Mouse (Mus musculus) G1E (cell line): Measurements from ENCODE around the gene Btg1. TPM values are rescaled to one million over a fixed set of nuclear protein-coding genes. Genes with fewer than 3 reads are reported as not detected.

Source experiments
- ATAC-seq: 2 replicates; pipeline ENCODE4 v1.8.0; 2016; ENCODE audit warnings: mild to moderate bottlenecking; ENCODE audit not compliant: insufficient number of reproducible peaks, poor library complexity, low FRiP score, severe bottlenecking; ENCODE audit errors: extremely low read depth
- DNase-seq: peaks from one replicate; pipeline ENCODE4 v3.0.0; 2012; ENCODE audit warnings: low spot score
- H3K27me3 ChIP-seq: 2 replicates; pipeline ENCODE4 v1.6.1; 2012; ENCODE audit warnings: mild to moderate bottlenecking, low read length, inconsistent platforms; ENCODE audit not compliant: insufficient read depth
- H3K36me3 ChIP-seq: replicated peaks from 2 replicates; pipeline ENCODE3; 2012; ENCODE audit warnings: mild to moderate bottlenecking, inconsistent platforms
- H3K4me1 ChIP-seq: 2 replicates; pipeline ENCODE4 v1.6.1; 2012; ENCODE audit warnings: low read depth, low read length, inconsistent platforms, mixed read lengths; ENCODE audit not compliant: insufficient read depth
- H3K4me3 ChIP-seq: 2 replicates; pipeline ENCODE4 v1.5.1; 2012; ENCODE audit warnings: low read depth, mild to moderate bottlenecking, inconsistent platforms, low read length, moderate library complexity, mixed read lengths
- H3K9me3 ChIP-seq: replicated peaks from 2 replicates; pipeline ENCODE4 v1.6.1; 2012; ENCODE audit warnings: inconsistent platforms
- CTCF ChIP-seq: IDR thresholded peaks from 2 replicates; pipeline ENCODE4 v1.5.1; 2012; ENCODE audit warnings: low read depth, low read length, inconsistent platforms, mixed read lengths
- GATA1 ChIP-seq: IDR thresholded peaks from 2 replicates; pipeline ENCODE4 v1.6.1; 2012; ENCODE audit warnings: borderline replicate concordance, low read length, inconsistent platforms, mixed read lengths
- GATA2 ChIP-seq: IDR thresholded peaks from 2 replicates; pipeline ENCODE4 v1.6.1; 2012; ENCODE audit warnings: low read depth, low read length, inconsistent platforms, borderline replicate concordance
- POLR2AphosphoS5 ChIP-seq: IDR thresholded peaks from 2 replicates; pipeline ENCODE4 v1.6.1; 2012; ENCODE audit warnings: low read depth, low read length, inconsistent platforms; ENCODE audit not compliant: insufficient replicate concordance
- TAL1 ChIP-seq: conservative IDR thresholded peaks from 2 replicates; pipeline ENCODE4 v1.6.1; 2012; ENCODE audit warnings: low read depth, low read length, inconsistent platforms, mixed read lengths
- polyA plus RNA-seq: library from polyadenylated mRNA; stranded (reverse); fragments of >175 nt; gene quantifications from 2 replicates; pipeline ENCODE4 v1.2.3, GENCODE M21; 2012
- total RNA-seq, 2 experiments: library from RNA; stranded (forward) in 1 of 2; stranded (reverse) in 1 of 2; fragments of 200-1000 nt in 1 of 2; fragments of >200 nt in 1 of 2; fragmentation: Nextera tagmentation in 1 of 2; gene quantifications; 2 replicates each; pipeline ENCODE4 v1.2.3; 2014 to 2017

Gene Btg1
- total and polyA plus RNA-seq, 3 experiments: 8.0 to 19.4 (median 11.0) TPM

DNA sequence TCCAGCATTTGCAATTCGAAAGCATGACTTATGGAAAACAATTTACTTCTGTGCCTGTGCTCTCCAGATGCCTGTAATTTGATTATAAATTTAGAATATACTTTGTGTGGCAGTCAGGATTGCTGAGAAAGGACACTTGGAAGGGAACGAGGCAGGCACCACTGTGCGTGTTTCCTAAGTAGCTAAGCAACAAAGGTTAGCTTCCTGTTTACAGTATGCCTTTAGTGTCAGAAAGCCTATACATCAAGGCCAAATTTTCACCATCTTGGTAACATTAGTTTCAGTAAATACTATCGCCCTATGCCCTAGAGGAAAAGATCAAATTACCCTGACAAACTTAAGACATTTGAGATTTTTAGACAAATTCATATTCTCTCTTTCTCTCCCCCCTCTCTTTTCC is 37.4 kb upstream of the Btg1 start:
- DNase-seq (no peak), ATAC-seq (no peak)
- no peak overlapping the region for H3K4me3 ChIP-seq
- no peaks in the 10 kb centered on the region for H3K4me1 ChIP-seq
- H3K9me3 ChIP-seq: peaks cover 7% of the 10 kb centered on the region; the same call in 1 of the 2 replicates
- H3K27me3 ChIP-seq: no peaks in the 10 kb centered on the region
- no peaks in the 10 kb centered on the region for H3K36me3 ChIP-seq
- TF ChIP-seq GATA2: no peak
- no peak for TF ChIP-seq CTCF
- no peak for TF ChIP-seq TAL1
- no peak for TF ChIP-seq POLR2AphosphoS5
- TF ChIP-seq GATA1: no peak

DNA sequence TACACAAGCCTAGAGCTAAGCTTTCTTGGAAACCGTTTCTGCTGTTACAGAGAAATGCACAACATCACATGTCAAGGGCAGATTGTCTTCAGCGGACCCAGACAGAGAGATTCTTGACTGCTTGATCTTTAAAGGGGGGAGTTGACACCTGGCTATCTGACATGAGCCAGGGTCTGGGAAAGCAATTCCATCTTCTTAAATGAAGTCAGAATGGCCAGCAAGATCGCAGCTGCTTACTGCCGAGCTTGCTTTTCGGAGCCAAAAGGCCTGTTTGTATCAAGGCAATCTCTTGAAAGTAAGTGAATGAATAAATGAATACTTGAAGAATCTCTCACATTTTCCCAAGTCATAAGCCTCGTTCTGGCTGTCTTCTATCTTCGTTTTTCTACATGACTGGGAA is 36.6 kb upstream of the Btg1 start:
- TF ChIP-seq GATA2 (no peak), TAL1 (no peak), GATA1 (no peak)
- no peak for ATAC-seq
- Histone ChIP-seq H3K4me3 (no peak overlapping the region), H3K4me1 (no peaks in the 10 kb centered on the region), H3K27me3 (no peaks in the 10 kb centered on the region), H3K36me3 (no peaks in the 10 kb centered on the region), H3K9me3 (peaks cover 4% of the 10 kb centered on the region; the same call in 1 of the 2 replicates)
- DNase-seq: no peak

DNA sequence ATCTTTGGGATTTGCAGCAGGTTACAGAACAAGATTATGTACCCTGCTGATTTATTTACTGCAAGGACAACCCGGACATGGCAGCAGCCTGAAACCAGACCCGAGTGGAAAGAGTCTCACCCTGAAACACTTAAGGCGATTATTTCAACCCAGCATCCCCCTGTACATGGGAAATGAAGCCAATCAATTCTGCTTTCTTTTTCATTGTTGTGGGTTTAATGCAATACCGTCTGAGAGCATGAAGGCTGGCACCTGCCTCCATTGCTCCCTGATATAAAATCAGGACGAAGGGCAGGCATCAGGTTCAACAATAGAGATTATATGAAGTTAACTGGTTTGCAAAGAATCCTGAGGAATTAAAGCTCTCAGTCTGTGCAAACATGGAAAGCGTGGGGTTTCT is 35.6 kb upstream of the Btg1 start:
- Histone ChIP-seq H3K9me3 (peaks cover 4% of the 10 kb centered on the region; the same call in 1 of the 2 replicates), H3K36me3 (no peaks in the 10 kb centered on the region), H3K4me1 (no peaks in the 10 kb centered on the region), H3K27me3 (no peaks in the 10 kb centered on the region), H3K4me3 (no peak overlapping the region)
- DNase-seq (no peak), ATAC-seq (no peak)
- no peak for TF ChIP-seq TAL1
- TF ChIP-seq GATA2: no peak

DNA sequence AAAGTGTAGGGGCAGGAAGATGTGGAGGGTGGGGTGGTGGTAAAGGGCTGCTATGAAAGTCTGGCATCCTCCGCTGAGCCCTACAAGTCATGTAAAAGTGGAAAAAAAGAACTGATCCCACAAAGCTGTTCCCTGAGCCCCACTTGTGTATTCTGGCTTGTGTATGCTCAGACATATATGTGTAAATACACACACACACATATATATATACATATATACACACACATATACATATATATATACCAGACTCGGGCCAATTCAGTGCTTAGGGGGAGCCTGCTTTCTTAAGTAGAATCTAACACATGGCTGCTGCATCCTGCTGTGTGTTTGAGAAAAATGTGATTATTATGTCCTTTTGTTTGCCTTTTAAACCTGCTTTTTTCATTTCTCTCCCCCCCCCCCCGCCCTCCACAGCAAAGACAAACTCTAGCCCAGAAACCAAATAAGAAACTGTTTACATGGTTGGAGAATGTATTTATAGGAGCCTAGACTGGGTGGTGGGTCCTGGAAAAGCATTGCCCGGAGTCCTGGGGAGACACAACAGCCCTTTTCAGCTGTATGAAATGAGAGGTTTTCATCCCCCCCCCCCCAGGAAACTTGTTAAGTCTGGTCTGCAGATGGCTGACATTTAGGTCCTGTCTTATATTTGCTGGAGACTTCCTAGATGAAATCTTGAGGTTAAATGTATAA is 30.5 kb upstream of the Btg1 start:
- ATAC-seq (no peak), DNase-seq (no peak)
- no peaks in the 10 kb centered on the region for H3K27me3 ChIP-seq
- no peaks in the 10 kb centered on the region for H3K36me3 ChIP-seq
- no peaks in the 10 kb centered on the region for H3K4me1 ChIP-seq
- H3K4me3 ChIP-seq: no peak overlapping the region
- TF ChIP-seq POLR2AphosphoS5 (no peak), GATA1 (no peak), TAL1 (no peak), CTCF (no peak), GATA2 (no peak)
- peaks cover 8% of the 10 kb centered on the region; the same call in 1 of the 2 replicates for H3K9me3 ChIP-seq

DNA sequence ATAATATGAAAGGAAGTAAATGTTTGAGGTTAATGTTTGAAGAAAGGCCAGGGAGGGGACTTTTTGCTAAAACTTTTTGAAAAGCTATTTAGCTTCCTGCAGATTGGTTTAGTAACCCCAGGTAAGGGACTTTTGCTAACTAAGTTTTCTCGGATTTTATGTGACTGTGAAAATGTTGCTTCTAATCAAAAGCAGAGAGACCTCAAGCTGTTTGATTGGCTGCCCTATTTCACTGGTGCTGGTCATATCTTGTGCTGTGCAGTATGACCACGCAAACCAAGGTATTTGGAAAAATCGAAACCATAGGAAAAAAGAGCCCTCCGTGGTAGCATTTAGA is 30.0 kb upstream of the Btg1 start:
- ATAC-seq (no peak), DNase-seq (no peak)
- H3K27me3 ChIP-seq: no peaks in the 10 kb centered on the region
- no peak overlapping the region for H3K4me3 ChIP-seq
- H3K36me3 ChIP-seq: no peaks in the 10 kb centered on the region
- TF ChIP-seq GATA2 (no peak), TAL1 (no peak), CTCF (no peak), POLR2AphosphoS5 (no peak), GATA1 (no peak)
- no peaks in the 10 kb centered on the region for H3K4me1 ChIP-seq
- peaks cover 11% of the 10 kb centered on the region; the same call in 1 of the 2 replicates for H3K9me3 ChIP-seq

DNA sequence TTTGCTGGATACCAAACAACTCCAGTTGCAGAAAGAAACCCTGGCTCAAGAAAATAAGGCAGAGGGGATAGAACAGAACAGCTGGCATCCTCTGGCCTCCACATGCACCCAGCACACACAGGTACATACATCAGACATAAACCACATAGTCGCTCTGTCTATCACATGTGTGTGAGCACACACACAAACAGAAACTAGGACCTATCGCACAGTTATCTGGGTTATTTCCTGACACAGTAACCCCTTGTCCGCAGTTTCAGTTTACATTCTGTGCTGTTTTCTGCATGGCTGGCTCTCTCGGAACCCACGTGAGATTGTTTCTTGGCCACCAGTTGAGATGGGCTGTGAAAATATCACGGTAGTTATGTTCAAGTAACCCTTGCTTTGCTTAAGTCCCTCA is 28.6 kb upstream of the Btg1 start:
- TF ChIP-seq POLR2AphosphoS5: no peak
- Histone ChIP-seq H3K4me3 (no peak overlapping the region), H3K36me3 (no peaks in the 10 kb centered on the region), H3K4me1 (no peaks in the 10 kb centered on the region), H3K9me3 (peaks cover 13% of the 10 kb centered on the region; the same call in 1 of the 2 replicates), H3K27me3 (no peaks in the 10 kb centered on the region)
- no peak for ATAC-seq
- no peak for DNase-seq

DNA sequence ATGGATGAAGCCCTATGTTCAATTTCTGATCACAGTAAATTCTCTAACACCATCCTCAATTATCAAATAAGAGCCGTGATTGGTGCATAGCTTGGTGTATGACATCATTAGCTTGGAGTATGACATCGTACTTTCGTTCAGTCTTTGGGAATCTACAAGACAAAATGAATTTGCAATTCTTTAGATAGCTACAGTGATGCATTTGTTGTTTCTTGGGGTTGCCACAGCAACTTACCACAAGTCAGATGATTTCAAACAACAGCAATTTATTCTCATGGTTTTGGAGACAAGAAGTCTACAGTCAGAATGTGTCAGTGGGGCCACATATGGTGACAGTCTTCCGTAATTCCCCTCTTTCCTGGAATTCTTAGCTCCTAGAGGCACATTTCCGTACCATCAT is 27.0 kb upstream of the Btg1 start:
- no peak for TF ChIP-seq CTCF
- TF ChIP-seq GATA2: no peak
- TF ChIP-seq GATA1: no peak
- no peak for TF ChIP-seq POLR2AphosphoS5
- no peak for TF ChIP-seq TAL1
- no peaks in the 10 kb centered on the region for H3K27me3 ChIP-seq
- DNase-seq: no peak
- ATAC-seq: no peak
- H3K36me3 ChIP-seq: no peaks in the 10 kb centered on the region
- H3K4me3 ChIP-seq: no peak overlapping the region
- peaks cover 11% of the 10 kb centered on the region; the same call in 1 of the 2 replicates for H3K9me3 ChIP-seq
- H3K4me1 ChIP-seq: no peaks in the 10 kb centered on the region
